Mouse (Mus musculus) embryonic facial prominence, embryonic 14.5 days (tissue): Measurements from ENCODE around the gene Gm13030. TPM values are rescaled to one million over a fixed set of nuclear protein-coding genes. Genes with fewer than 3 reads are reported as not detected.
A peak's percentile ranks its signal among the peaks of the same experiment; 100 is the strongest.

Experiments used
- ATAC-seq: fragments of 200-750 bp; cut with Nextera tagmentation; 2 replicates; pipeline ENCODE4 v1.8.0; 2017; ENCODE audit warnings: low read depth, moderate number of reproducible peaks, moderate TSS enrichment
- DNase-seq: peaks from one replicate; pipeline ENCODE4 v3.0.0-alpha.2; 2015; ENCODE audit warnings: low spot score
- H3K27ac ChIP-seq: fragments of 300-500 bp; sonication (generic); replicated peaks from 2 replicates; pipeline ENCODE4 v1.5.1; 2014; ENCODE audit warnings: low read depth, mild to moderate bottlenecking, low read length, moderate library complexity
- H3K27me3 ChIP-seq: fragments of 300-500 bp; sonication (generic); replicated peaks from 2 replicates; pipeline ENCODE4 v1.6.1; 2014; ENCODE audit warnings: low read length; ENCODE audit not compliant: control insufficient read depth, insufficient read depth
- H3K36me3 ChIP-seq: fragments of 300-500 bp; sonication (generic); 2 replicates; pipeline ENCODE4 v1.6.1; 2014; ENCODE audit warnings: low read length, mixed read lengths; ENCODE audit not compliant: control insufficient read depth, insufficient read depth
- H3K4me1 ChIP-seq: fragments of 300-500 bp; sonication (generic); 2 replicates; pipeline ENCODE4 v1.6.1; 2014; ENCODE audit warnings: antibody characterized with exemption, low read length; ENCODE audit not compliant: control insufficient read depth, insufficient read depth
- H3K4me2 ChIP-seq: fragments of 300-500 bp; sonication (generic); 2 replicates; pipeline ENCODE4 v1.6.1; 2014; ENCODE audit warnings: low read depth, mild to moderate bottlenecking, low read length, moderate library complexity, mixed read lengths
- H3K4me3 ChIP-seq: fragments of 300-500 bp; sonication (generic); 2 replicates; pipeline ENCODE4 v1.5.1; 2014; ENCODE audit warnings: low read depth, mild to moderate bottlenecking, low read length
- H3K9ac ChIP-seq: fragments of 300-500 bp; sonication (generic); 2 replicates; pipeline ENCODE4 v1.6.1; 2014; ENCODE audit warnings: low read depth, mild to moderate bottlenecking, low read length, moderate library complexity, mixed read lengths
- H3K9me3 ChIP-seq: fragments of 300-500 bp; sonication (generic); 2 replicates; pipeline ENCODE4 v1.6.1; 2016; ENCODE audit warnings: low read length; ENCODE audit not compliant: control insufficient read depth
- WGBS: fragments of 180-500 bp; shearing (Covaris S2); extraction: QIAGEN DNeasy Blood & Tissue Kit; methylation state at CpG from one replicate; pipeline ENCODE4 v1.1.7; 2014; 5-methylcytosine and 5-hydroxymethylcytosine counted together
- polyA plus RNA-seq: library from polyadenylated mRNA; unstranded; fragments of >200 nt; fragmentation: Nextera tagmentation; extraction: Ambion mirVana; gene quantifications from 2 replicates; pipeline ENCODE4 v1.2.1, GENCODE M21; 2014

Gm13030 gene
- polyA plus RNA-seq, 1 experiment from 2014 or later = not detected

DNA sequence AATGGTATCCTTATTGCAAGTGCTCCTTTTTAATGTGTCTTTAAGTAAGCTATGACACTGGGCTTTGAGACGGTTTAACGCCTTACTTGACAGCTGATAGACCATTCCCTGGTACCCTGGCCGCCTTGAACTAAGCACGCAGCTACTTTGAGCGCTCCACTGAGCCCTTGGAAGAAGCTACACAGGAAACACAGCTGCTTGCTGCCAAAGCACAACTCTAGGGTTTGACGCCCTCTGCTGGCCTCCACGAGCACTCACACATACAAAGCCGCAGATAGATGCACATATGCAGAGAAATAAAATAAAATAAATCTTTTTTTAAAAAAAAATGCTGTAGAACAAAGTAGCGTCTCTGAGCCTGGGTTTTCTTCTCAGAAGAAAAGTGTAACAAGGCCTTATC, 14.5 kb downstream of the Gm13030 start:
- Histone ChIP-seq H3K9me3 (no peaks in the 10 kb centered on the region), H3K4me1 (no peaks in the 10 kb centered on the region), H3K4me3 (no peak overlapping the region), H3K27ac (no peak overlapping the region), H3K36me3 (no peaks in the 10 kb centered on the region), H3K9ac (no peak overlapping the region), H3K4me2 (peak overlapping the region; percentile 36), H3K27me3 (no peaks in the 10 kb centered on the region)
- ATAC-seq = no peak
- peak; percentile 51 for DNase-seq
- WGBS = 20% methylated on average over 9 of the region's 9 CpGs

DNA sequence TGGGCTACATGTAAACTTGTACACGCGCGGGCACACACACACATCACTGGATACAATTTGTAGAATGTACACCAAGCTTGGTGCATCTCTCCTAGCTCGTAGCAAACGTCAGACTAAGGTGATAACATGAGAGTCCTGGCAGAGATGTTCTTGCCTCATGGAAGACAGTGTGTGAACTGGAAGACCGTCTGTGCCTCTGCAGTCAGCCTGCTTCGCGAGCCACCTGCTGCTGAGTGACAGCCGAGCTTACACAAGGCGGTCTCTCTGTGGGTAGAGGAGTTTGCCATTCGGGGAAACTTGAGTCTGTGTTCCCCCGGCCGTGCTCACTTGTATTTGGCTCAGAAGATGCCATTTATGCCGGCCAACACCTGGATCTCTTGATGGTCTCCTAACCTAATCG, 15.3 kb downstream of the Gm13030 start:
- no peak overlapping the region for H3K27ac ChIP-seq
- no peaks in the 10 kb centered on the region for H3K4me1 ChIP-seq
- ATAC-seq = no peak
- WGBS = 76% methylated on average over 15 of the region's 15 CpGs
- no peaks in the 10 kb centered on the region for H3K27me3 ChIP-seq
- no peak overlapping the region for H3K9ac ChIP-seq
- no peaks in the 10 kb centered on the region for H3K9me3 ChIP-seq
- DNase-seq = no peak
- no peak overlapping the region for H3K4me2 ChIP-seq
- no peak overlapping the region for H3K4me3 ChIP-seq
- H3K36me3 ChIP-seq = no peaks in the 10 kb centered on the region

GRCm38 (mm10) chr4:138857576-138857975, 16.2 kb downstream of the Gm13030 start:
- no peak overlapping the region for H3K9ac ChIP-seq
- 83% methylated on average over 10 of the region's 10 CpGs for WGBS
- H3K27me3 ChIP-seq = no peaks in the 10 kb centered on the region
- ATAC-seq (no peak), DNase-seq (no peak)
- H3K4me2 ChIP-seq = no peak overlapping the region
- H3K27ac ChIP-seq = no peak overlapping the region
- no peaks in the 10 kb centered on the region for H3K36me3 ChIP-seq
- H3K4me3 ChIP-seq = no peak overlapping the region
- no peaks in the 10 kb centered on the region for H3K4me1 ChIP-seq
- no peaks in the 10 kb centered on the region for H3K9me3 ChIP-seq

- DNase-seq (peak; percentile 75), ATAC-seq (no peak)
- H3K4me2 ChIP-seq = no peak overlapping the region
- H3K9ac ChIP-seq = no peak overlapping the region
- H3K27me3 ChIP-seq = no peaks in the 10 kb centered on the region
- H3K4me1 ChIP-seq = no peaks in the 10 kb centered on the region
- no peaks in the 10 kb centered on the region for H3K36me3 ChIP-seq
- no peaks in the 10 kb centered on the region for H3K9me3 ChIP-seq
- H3K27ac ChIP-seq = no peak overlapping the region
- WGBS = 31% methylated on average over 7 of the region's 7 CpGs
- H3K4me3 ChIP-seq = no peak overlapping the region
Measured at GRCm38 (mm10) chr4:138856491-138856890, 17.3 kb downstream of the Gm13030 start.

- no peak overlapping the region for H3K9ac ChIP-seq
- DNase-seq (no peak), ATAC-seq (no peak)
- no peak overlapping the region for H3K27ac ChIP-seq
- no peaks in the 10 kb centered on the region for H3K36me3 ChIP-seq
- no peaks in the 10 kb centered on the region for H3K9me3 ChIP-seq
- H3K4me3 ChIP-seq = no peak overlapping the region
- H3K4me2 ChIP-seq = no peak overlapping the region
- WGBS = 88% methylated on average over 9 of the region's 9 CpGs
- H3K27me3 ChIP-seq = no peaks in the 10 kb centered on the region
- no peaks in the 10 kb centered on the region for H3K4me1 ChIP-seq
Measured at GRCm38 (mm10) chr4:138855092-138855632, 18.6 kb downstream of the Gm13030 start.

- no peaks in the 10 kb centered on the region for H3K9me3 ChIP-seq
- no peak overlapping the region for H3K27ac ChIP-seq
- no peaks in the 10 kb centered on the region for H3K4me1 ChIP-seq
- ATAC-seq (no peak), DNase-seq (no peak)
- H3K27me3 ChIP-seq = no peaks in the 10 kb centered on the region
- 66% methylated on average over 6 of the region's 6 CpGs for WGBS
- no peak overlapping the region for H3K4me2 ChIP-seq
- no peak overlapping the region for H3K9ac ChIP-seq
- H3K4me3 ChIP-seq = no peak overlapping the region
- no peaks in the 10 kb centered on the region for H3K36me3 ChIP-seq
Measured at GRCm38 (mm10) chr4:138852961-138853360, 20.8 kb downstream of the Gm13030 start.

DNA sequence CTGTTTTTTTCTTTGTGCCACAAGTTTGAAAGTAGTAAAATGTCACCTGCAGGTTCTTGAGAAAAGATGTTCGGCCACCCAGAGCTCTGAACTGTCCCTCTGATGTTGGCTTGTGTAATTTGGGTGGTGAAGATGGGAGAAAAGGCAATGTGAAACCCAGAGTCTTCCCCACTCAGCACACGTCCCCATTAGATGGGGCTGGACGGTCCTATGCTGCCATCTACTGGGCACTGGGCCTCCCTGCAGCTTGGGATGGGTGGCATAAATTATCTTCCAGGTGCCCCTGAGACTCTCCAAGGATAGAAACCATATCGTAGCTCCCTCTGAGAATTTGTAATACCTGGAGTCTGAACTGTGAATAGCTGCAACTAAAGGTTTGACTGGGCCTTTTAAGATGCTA, 22.3 kb downstream of the Gm13030 start:
- WGBS = 6% methylated on average over 4 of the region's 4 CpGs
- Histone ChIP-seq H3K27me3 (no peaks in the 10 kb centered on the region), H3K27ac (no peak overlapping the region), H3K4me3 (no peak overlapping the region), H3K4me2 (no peak overlapping the region), H3K4me1 (no peaks in the 10 kb centered on the region), H3K9ac (no peak overlapping the region), H3K36me3 (no peaks in the 10 kb centered on the region), H3K9me3 (no peaks in the 10 kb centered on the region)
- 0 out of 2 replicates have a peak, but pooled peaks have one; percentile 44 for ATAC-seq
- DNase-seq = peak; percentile 56

- WGBS = 76% methylated on average over 7 of the region's 7 CpGs
- no peak overlapping the region for H3K4me3 ChIP-seq
Measured at GRCm38 (mm10) chr4:138841386-138841785, 32.4 kb downstream of the Gm13030 start.

GRCm38 (mm10) chr4:138840726-138841125, 33.0 kb downstream of the Gm13030 start:
- ATAC-seq (no peak), DNase-seq (no peak)
- no peaks in the 10 kb centered on the region for H3K27me3 ChIP-seq
- no peak overlapping the region for H3K27ac ChIP-seq
- H3K4me2 ChIP-seq = no peak overlapping the region
- WGBS = 83% methylated on average over 8 of the region's 8 CpGs
- no peak overlapping the region for H3K9ac ChIP-seq
- no peaks in the 10 kb centered on the region for H3K4me1 ChIP-seq
- no peak overlapping the region for H3K4me3 ChIP-seq
- H3K9me3 ChIP-seq = peaks cover 21% of the 10 kb centered on the region
- no peaks in the 10 kb centered on the region for H3K36me3 ChIP-seq

More at GRCm38 (mm10) chr4:138841386-138841785, 32.4 kb downstream of the Gm13030 start:
- H3K4me2 ChIP-seq = no peak overlapping the region
- no peaks in the 10 kb centered on the region for H3K4me1 ChIP-seq
- no peaks in the 10 kb centered on the region for H3K27me3 ChIP-seq
- H3K27ac ChIP-seq = no peak overlapping the region
- no peaks in the 10 kb centered on the region for H3K36me3 ChIP-seq
- H3K9me3 ChIP-seq = peaks cover 21% of the 10 kb centered on the region
- DNase-seq = peak; percentile 48
- peak; percentile 41; the same call in 1 of the 2 replicates for ATAC-seq
- no peak overlapping the region for H3K9ac ChIP-seq
